Mouse (Mus musculus) intestine, embryonic 14.5 days (tissue): ENCODE measurements around the gene Fsd1l. TPM values are rescaled to one million over a fixed set of nuclear protein-coding genes. Genes with fewer than 3 reads are reported as not detected.
A peak's percentile ranks its signal among the peaks of the same experiment; 100 is the strongest.

Experiments
- ATAC-seq: fragments of 200-750 bp; cut with Nextera tagmentation; replicated peaks from 2 replicates; pipeline ENCODE4 v1.8.0; 2017; ENCODE audit warnings: low read depth, moderate number of reproducible peaks, moderate TSS enrichment, moderate library complexity; ENCODE audit not compliant: low FRiP score, low TSS enrichment
- DNase-seq: peaks from one replicate; pipeline ENCODE4 v3.0.0-alpha.2; 2018; ENCODE audit warnings: low spot score
- H3K27ac ChIP-seq: fragments of 300-500 bp; sonication (generic); 2 replicates; pipeline ENCODE4 v1.5.1; 2014; ENCODE audit warnings: low read depth, mild to moderate bottlenecking, control low read depth
- H3K27me3 ChIP-seq: fragments of 300-500 bp; sonication (generic); replicated peaks from 2 replicates; pipeline ENCODE4 v1.6.1; 2014; ENCODE audit warnings: low read length, control low read depth; ENCODE audit not compliant: control insufficient read depth, insufficient read depth
- H3K36me3 ChIP-seq: fragments of 300-500 bp; sonication (generic); 2 replicates; pipeline ENCODE4 v1.6.1; 2014; ENCODE audit warnings: low read length, control low read depth; ENCODE audit not compliant: control insufficient read depth, insufficient read depth
- H3K4me1 ChIP-seq: fragments of 300-500 bp; sonication (generic); replicated peaks from 2 replicates; pipeline ENCODE4 v1.6.1; 2014; ENCODE audit warnings: low read length, control low read depth, mixed read lengths; ENCODE audit not compliant: control insufficient read depth, insufficient read depth
- H3K4me2 ChIP-seq: fragments of 300-500 bp; sonication (generic); 2 replicates; pipeline ENCODE4 v1.6.1; 2014; ENCODE audit warnings: low read length
- H3K4me3 ChIP-seq: fragments of 300-500 bp; sonication (generic); 2 replicates; pipeline ENCODE4 v1.5.1; 2014; ENCODE audit warnings: low read depth, low read length, control low read depth, mixed read lengths
- H3K9ac ChIP-seq: fragments of 300-500 bp; sonication (generic); 2 replicates; pipeline ENCODE4 v1.6.1; 2014; ENCODE audit warnings: mild to moderate bottlenecking, low read length
- H3K9me3 ChIP-seq: fragments of 300-500 bp; sonication (generic); 2 replicates; pipeline ENCODE4 v1.6.1; 2016; ENCODE audit warnings: low read length, control low read depth; ENCODE audit not compliant: control insufficient read depth
- WGBS: fragments of 180-500 bp; shearing (Covaris S2); extraction: QIAGEN DNeasy Blood & Tissue Kit; methylation state at CpG from one replicate; pipeline ENCODE4 v1.1.7; 2014; 5-methylcytosine and 5-hydroxymethylcytosine counted together
- polyA plus RNA-seq: library from polyadenylated mRNA; unstranded; fragments of >200 nt; fragmentation: Nextera tagmentation; extraction: Ambion mirVana; gene quantifications from 2 replicates; pipeline ENCODE4 v1.2.1, GENCODE M21; 2014

Fsd1l gene
- polyA plus RNA-seq, 1 experiment from 2014 or later: 15.0 TPM

- no peaks in the 10 kb centered on the region for H3K27me3 ChIP-seq
- DNase-seq: no peak
- no peaks in the 10 kb centered on the region for H3K4me1 ChIP-seq
- no peak overlapping the region for H3K4me2 ChIP-seq
- no peaks in the 10 kb centered on the region for H3K9me3 ChIP-seq
- H3K27ac ChIP-seq: no peak overlapping the region
- no peak overlapping the region for H3K4me3 ChIP-seq
- 94% methylated on average over 1 of the region's 1 CpGs for WGBS
- peaks cover 48% of the 10 kb centered on the region for H3K36me3 ChIP-seq
- no peak overlapping the region for H3K9ac ChIP-seq
- no peak for ATAC-seq
Measured at GRCm38 (mm10) chr4:53728121-53728520, 96.8 kb downstream of the Fsd1l start.

- H3K9ac ChIP-seq: no peak overlapping the region
Measured at GRCm38 (mm10) chr4:53738956-53739616, 107.8 kb downstream of the Fsd1l start.

GRCm38 (mm10) chr4:53749831-53750230 is 118.6 kb downstream of the Fsd1l start:
- Histone ChIP-seq H3K4me2 (no peak overlapping the region), H3K27ac (no peak overlapping the region), H3K4me1 (no peaks in the 10 kb centered on the region), H3K4me3 (no peak overlapping the region), H3K9ac (no peak overlapping the region), H3K27me3 (no peaks in the 10 kb centered on the region), H3K9me3 (no peaks in the 10 kb centered on the region), H3K36me3 (peaks cover 24% of the 10 kb centered on the region)
- DNase-seq (no peak), ATAC-seq (no peak)

More at GRCm38 (mm10) chr4:53738956-53739616, 107.8 kb downstream of the Fsd1l start:
- DNase-seq: peak; percentile 54
- Histone ChIP-seq H3K4me3 (no peak overlapping the region), H3K4me1 (no peaks in the 10 kb centered on the region), H3K4me2 (no peak overlapping the region), H3K36me3 (peaks cover 60% of the 10 kb centered on the region), H3K27ac (no peak overlapping the region), H3K9me3 (no peaks in the 10 kb centered on the region), H3K27me3 (no peaks in the 10 kb centered on the region)
- ATAC-seq: no peak
- WGBS: 43% methylated on average over 6 of the region's 6 CpGs

GRCm38 (mm10) chr4:53750391-53751120 is 119.3 kb downstream of the Fsd1l start:
- H3K4me1 ChIP-seq: no peaks in the 10 kb centered on the region
- no peak overlapping the region for H3K27ac ChIP-seq
- H3K36me3 ChIP-seq: peaks cover 24% of the 10 kb centered on the region
- H3K9me3 ChIP-seq: no peaks in the 10 kb centered on the region
- no peak overlapping the region for H3K4me2 ChIP-seq
- no peak for DNase-seq
- H3K27me3 ChIP-seq: no peaks in the 10 kb centered on the region
- H3K9ac ChIP-seq: no peak overlapping the region
- WGBS: 67% methylated on average over 16 of the region's 16 CpGs
- no peak overlapping the region for H3K4me3 ChIP-seq
- no peak; the same call in 1 of the 2 replicates for ATAC-seq

Other genes starting within 250 kb of the Fsd1l start
- 64.5 and 75.1 TPM in 2 replicates for gene Slc44a1, start 191.1 kb upstream of the Fsd1l start, polyA plus RNA-seq
- gene Fktn, start 82.5 kb downstream of the Fsd1l start, polyA plus RNA-seq: 16.5 and 18.6 TPM in 2 replicates
- not detected in 2 replicates for gene Tal2, start 148.2 kb downstream of the Fsd1l start, polyA plus RNA-seq
- gene Tmem38b, start 194.6 kb downstream of the Fsd1l start, polyA plus RNA-seq: 6.2 and 7.2 TPM in 2 replicates